In genomic region chr14:117650141-117650540, GRCm38 (mm10) we compare ENCODE assay signal across 12 mouse cellular contexts.
"Had no signal": no experiment of that assay in that cellular context is flagged by ENCODE, and none has a peak within 500 bp of the region (broad histone marks: within the 10 kb centered on the region; RNA-seq: fewer than 3 reads in every experiment).

No protein-coding gene starts in this region.

- H3K27ac ChIP-seq: hindbrain, embryonic 14.5 days; intestine, embryonic 15.5 days; left cerebral cortex, adult 2 months; limb, embryonic 12.5 days; liver, embryonic 13.5 days; midbrain, embryonic 15.5 days; neural tube, embryonic 13.5 days had no signal

- H3K4me1 ChIP-seq: liver, embryonic 13.5 days had no signal

- ATAC-seq: intestine, embryonic 15.5 days; midbrain, embryonic 15.5 days had no signal

- H3K9me3 ChIP-seq: intestine, embryonic 15.5 days; limb, embryonic 12.5 days; liver, embryonic 13.5 days; midbrain, embryonic 15.5 days; neural tube, embryonic 13.5 days had no signal

- H3K36me3 ChIP-seq: intestine, embryonic 15.5 days; limb, embryonic 12.5 days; liver, embryonic 13.5 days; midbrain, embryonic 15.5 days; neural tube, embryonic 13.5 days had no signal

- H3K9ac ChIP-seq: hindbrain, embryonic 14.5 days; intestine, embryonic 15.5 days; limb, embryonic 12.5 days; liver, embryonic 13.5 days; midbrain, embryonic 15.5 days; neural tube, embryonic 13.5 days had no signal

- H3K27me3 ChIP-seq: intestine, embryonic 15.5 days; limb, embryonic 12.5 days; liver, embryonic 13.5 days; midbrain, embryonic 15.5 days; neural tube, embryonic 13.5 days had no signal

- H3K4me3 ChIP-seq: intestine, embryonic 15.5 days; left cerebral cortex, adult 2 months; limb, embryonic 12.5 days; liver, embryonic 13.5 days; midbrain, embryonic 15.5 days; neural tube, embryonic 13.5 days had no signal

- DNase-seq: liver; liver, embryonic 13.5 days; lung, adult 18-20 months; lung, postnatal 36 days; retina, postnatal 1 day had no signal

- H3K4me2 ChIP-seq: hindbrain, embryonic 14.5 days; intestine, embryonic 15.5 days; limb, embryonic 12.5 days; liver, embryonic 13.5 days; midbrain, embryonic 11.5 days; midbrain, embryonic 15.5 days; neural tube, embryonic 13.5 days had no signal
